Mouse (Mus musculus) liver, embryonic 16.5 days (tissue): Measurements from ENCODE around the gene 1700037H04Rik. TPM values are rescaled to one million over a fixed set of nuclear protein-coding genes. Genes with fewer than 3 reads are reported as not detected.
A peak's percentile ranks its signal among the peaks of the same experiment; 100 is the strongest.

Experiments
- ATAC-seq: fragments of 200-750 bp; cut with Nextera tagmentation; 2 replicates; pipeline ENCODE4 v1.8.0; 2017; ENCODE audit warnings: low read depth, mild to moderate bottlenecking, moderate number of reproducible peaks, moderate library complexity
- H3K27ac ChIP-seq: fragments of 300-500 bp; sonication (generic); 2 replicates; pipeline ENCODE4 v1.5.1; 2014; ENCODE audit warnings: mild to moderate bottlenecking, low read length
- H3K27me3 ChIP-seq: fragments of 300-500 bp; sonication (generic); 2 replicates; pipeline ENCODE4 v1.6.1; 2014; ENCODE audit warnings: low read depth, low read length, mixed read lengths; ENCODE audit not compliant: control insufficient read depth, insufficient read depth
- H3K36me3 ChIP-seq: fragments of 300-500 bp; sonication (generic); 2 replicates; pipeline ENCODE4 v1.6.1; 2014; ENCODE audit warnings: mild to moderate bottlenecking; ENCODE audit not compliant: control insufficient read depth, insufficient read depth
- H3K4me1 ChIP-seq: fragments of 300-500 bp; sonication (generic); 2 replicates; pipeline ENCODE4 v1.6.1; 2014; ENCODE audit warnings: low read depth, low read length, mixed read lengths; ENCODE audit not compliant: control insufficient read depth
- H3K4me2 ChIP-seq: fragments of 300-500 bp; sonication (generic); 2 replicates; pipeline ENCODE4 v1.6.1; 2014; ENCODE audit warnings: low read depth, low read length, mixed read lengths
- H3K4me3 ChIP-seq: fragments of 300-500 bp; sonication (generic); 2 replicates; pipeline ENCODE4 v1.5.1; 2014; ENCODE audit warnings: low read depth, mild to moderate bottlenecking, low read length
- H3K9ac ChIP-seq: fragments of 300-500 bp; sonication (generic); 2 replicates; pipeline ENCODE4 v1.6.1; 2014; ENCODE audit warnings: low read depth, low read length
- H3K9me3 ChIP-seq: fragments of 300-500 bp; sonication (generic); replicated peaks from 2 replicates; pipeline ENCODE4 v1.6.1; 2016; ENCODE audit warnings: low read length; ENCODE audit not compliant: control insufficient read depth
- WGBS: fragments of 180-500 bp; shearing (Covaris S2); extraction: QIAGEN DNeasy Blood & Tissue Kit; methylation state at CpG from one replicate; pipeline ENCODE4 v1.1.7; 2014; ENCODE audit not compliant: insufficient replicate concordance; 5-methylcytosine and 5-hydroxymethylcytosine counted together
- polyA plus RNA-seq: library from polyadenylated mRNA; unstranded; fragments of >200 nt; fragmentation: Nextera tagmentation; extraction: Ambion mirVana; gene quantifications from 2 replicates; pipeline ENCODE4 v1.2.1, GENCODE M21; 2015

1700037H04Rik gene
- 129 and 133 TPM in 2 replicates for polyA plus RNA-seq

DNA sequence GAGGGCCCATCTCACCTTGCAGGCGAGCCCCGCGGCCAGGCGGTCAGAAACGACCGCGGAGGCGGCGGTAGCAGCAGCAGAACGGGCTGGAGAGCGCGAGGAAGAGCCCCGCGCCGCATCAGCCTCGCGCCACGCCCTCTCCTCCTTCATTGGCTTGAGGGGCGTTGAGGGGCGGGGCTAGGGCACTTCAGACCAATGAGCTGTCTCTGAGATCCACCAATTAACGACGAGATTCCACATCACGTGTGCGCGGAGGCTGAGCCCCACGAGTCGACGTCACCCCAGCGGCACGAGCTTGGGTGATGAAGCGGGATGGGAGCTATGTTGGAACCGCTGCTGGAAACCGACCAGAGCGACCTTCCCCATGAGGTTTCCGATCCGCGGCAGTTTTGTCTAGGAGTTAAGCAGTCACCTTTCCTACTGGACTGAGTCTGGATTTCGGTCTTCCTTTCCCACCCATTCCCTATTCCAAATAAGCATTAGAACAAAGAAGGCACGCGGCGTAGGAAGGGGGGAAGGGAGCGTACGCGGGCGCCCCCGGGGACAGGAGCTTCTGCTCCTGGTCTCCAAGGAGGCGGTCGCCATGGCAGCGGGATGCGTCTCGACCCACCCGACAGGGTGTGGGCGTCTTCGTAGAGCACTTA, at the start of gene 1700037H04Rik:
Gene 1700037H04Rik, minus strand, starts transcription at position 144 of the 644 bp plus-strand sequence.
- H3K4me2 ChIP-seq, result peak within 1 kb of the TSS; percentile 95
- H3K36me3 ChIP-seq, result peaks cover 7% of the 10 kb centered on the region; the same call in 1 of the 2 replicates
- WGBS, result under 1% methylated on average over 54 of the region's 54 CpGs
- peak within 1 kb of the TSS; percentile 92 for H3K4me3 ChIP-seq
- ATAC-seq, result peak; percentile 91
- H3K4me1 ChIP-seq, result peaks cover 43% of the 10 kb centered on the region
- peak within 1 kb of the TSS; percentile 97 for H3K27ac ChIP-seq
- H3K9me3 ChIP-seq, result no peaks in the 10 kb centered on the region
- no peaks in the 10 kb centered on the region for H3K27me3 ChIP-seq
- peak within 1 kb of the TSS; percentile 93 for H3K9ac ChIP-seq

DNA sequence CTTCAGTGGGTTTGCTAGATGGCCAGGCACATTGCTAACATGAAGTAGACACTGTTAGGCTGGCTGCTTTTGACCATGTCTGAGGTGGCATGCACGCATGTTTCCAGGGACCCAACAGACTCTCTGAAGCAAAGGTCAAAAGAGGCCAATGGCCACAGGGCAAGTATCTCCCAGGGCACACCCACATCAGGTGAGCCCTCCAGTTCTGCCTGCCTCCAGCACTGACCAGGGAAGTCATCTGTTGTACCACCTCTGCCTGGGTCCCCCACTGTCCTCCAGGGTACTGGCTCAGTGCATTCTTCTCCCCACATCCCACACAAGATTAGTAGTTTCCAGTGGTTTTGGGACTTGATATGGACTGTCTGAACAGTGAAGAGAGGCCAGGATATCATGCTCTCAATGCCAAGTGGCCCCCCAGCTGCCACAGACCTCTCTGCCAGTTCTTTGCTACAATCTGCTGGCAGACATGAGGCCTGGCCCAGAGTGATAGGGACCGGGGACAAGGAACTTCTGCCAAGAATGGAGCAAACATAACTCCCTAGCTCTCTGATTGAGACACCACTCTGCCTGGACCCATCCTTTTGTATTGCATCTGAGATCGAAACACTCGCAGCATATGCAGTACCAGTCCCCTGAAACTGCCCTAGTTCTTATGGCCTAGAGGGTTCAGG, 49.4 kb upstream of the 1700037H04Rik start:
- Histone ChIP-seq H3K9ac (peak overlapping the region; percentile 73), H3K36me3 (peaks cover 7% of the 10 kb centered on the region), H3K4me1 (peaks cover 80% of the 10 kb centered on the region), H3K9me3 (no peaks in the 10 kb centered on the region), H3K27me3 (no peaks in the 10 kb centered on the region), H3K4me3 (peak overlapping the region; percentile 70), H3K4me2 (peak overlapping the region; percentile 65), H3K27ac (peak overlapping the region; percentile 92)
- WGBS, result 49% methylated on average over 4 of the region's 4 CpGs
- ATAC-seq, result no peak

DNA sequence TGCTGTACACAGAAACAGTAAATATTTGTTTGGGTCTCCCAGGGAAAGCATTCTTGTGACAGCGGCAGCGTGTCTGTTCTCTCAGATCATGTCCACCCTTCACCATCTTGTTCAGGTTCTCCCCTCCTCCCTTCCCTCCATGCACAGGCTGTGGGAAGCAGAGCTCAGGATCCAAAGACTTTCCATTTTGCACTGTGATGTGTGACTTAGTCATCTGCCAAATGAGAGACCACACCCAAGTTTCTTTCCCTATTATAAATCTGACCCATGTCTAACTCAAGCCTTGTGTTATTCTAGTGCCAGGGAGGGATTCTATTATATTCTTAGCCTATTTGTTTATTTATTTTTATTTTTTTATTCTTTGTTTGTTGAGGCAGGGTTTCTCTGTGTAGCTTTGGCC, 48.5 kb upstream of the 1700037H04Rik start:
- Histone ChIP-seq H3K9ac (no peak overlapping the region), H3K27me3 (no peaks in the 10 kb centered on the region), H3K36me3 (peaks cover 7% of the 10 kb centered on the region), H3K4me3 (no peak overlapping the region), H3K4me1 (peaks cover 82% of the 10 kb centered on the region), H3K9me3 (no peaks in the 10 kb centered on the region), H3K27ac (peak overlapping the region; percentile 42; the same call in 1 of the 2 replicates), H3K4me2 (no peak overlapping the region)
- 69% methylated on average over 2 of the region's 2 CpGs for WGBS
- no peak for ATAC-seq

DNA sequence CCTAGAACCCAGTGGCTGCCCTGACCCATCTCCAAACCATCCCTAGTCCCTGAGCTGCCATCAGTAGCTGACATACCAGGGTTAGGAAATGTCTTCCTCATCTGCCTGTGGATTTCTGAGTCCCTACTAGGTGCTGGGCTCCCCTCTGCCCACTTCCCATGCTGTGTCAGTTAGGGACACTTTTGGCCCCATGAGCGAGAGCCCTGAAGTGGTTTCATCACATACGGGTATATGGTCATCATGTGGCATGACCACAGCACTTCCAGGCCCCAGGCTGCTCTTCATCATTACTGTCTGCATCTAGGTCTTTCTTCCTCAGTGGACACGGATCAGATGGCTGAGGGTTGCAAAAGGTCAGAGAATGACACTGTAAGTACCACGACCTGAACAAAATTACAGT, 46.9 kb upstream of the 1700037H04Rik start, which contains the start of gene Ap5s1:
Gene Ap5s1, plus strand, starts transcription at position 301 of the 400 bp plus-strand sequence.
- H3K9me3 ChIP-seq, result no peaks in the 10 kb centered on the region
- H3K4me2 ChIP-seq, result peak within 1 kb of the TSS; percentile 42
- no peak within 1 kb of the TSS for H3K4me3 ChIP-seq
- 69% methylated on average over 4 of the region's 4 CpGs for WGBS
- ATAC-seq, result no peak
- no peaks in the 10 kb centered on the region for H3K27me3 ChIP-seq
- H3K4me1 ChIP-seq, result peaks cover 76% of the 10 kb centered on the region
- H3K36me3 ChIP-seq, result no peaks in the 10 kb centered on the region; the same call in 1 of the 2 replicates
- peak within 1 kb of the TSS; percentile 84 for H3K27ac ChIP-seq
- peak within 1 kb of the TSS; percentile 50 for H3K9ac ChIP-seq

DNA sequence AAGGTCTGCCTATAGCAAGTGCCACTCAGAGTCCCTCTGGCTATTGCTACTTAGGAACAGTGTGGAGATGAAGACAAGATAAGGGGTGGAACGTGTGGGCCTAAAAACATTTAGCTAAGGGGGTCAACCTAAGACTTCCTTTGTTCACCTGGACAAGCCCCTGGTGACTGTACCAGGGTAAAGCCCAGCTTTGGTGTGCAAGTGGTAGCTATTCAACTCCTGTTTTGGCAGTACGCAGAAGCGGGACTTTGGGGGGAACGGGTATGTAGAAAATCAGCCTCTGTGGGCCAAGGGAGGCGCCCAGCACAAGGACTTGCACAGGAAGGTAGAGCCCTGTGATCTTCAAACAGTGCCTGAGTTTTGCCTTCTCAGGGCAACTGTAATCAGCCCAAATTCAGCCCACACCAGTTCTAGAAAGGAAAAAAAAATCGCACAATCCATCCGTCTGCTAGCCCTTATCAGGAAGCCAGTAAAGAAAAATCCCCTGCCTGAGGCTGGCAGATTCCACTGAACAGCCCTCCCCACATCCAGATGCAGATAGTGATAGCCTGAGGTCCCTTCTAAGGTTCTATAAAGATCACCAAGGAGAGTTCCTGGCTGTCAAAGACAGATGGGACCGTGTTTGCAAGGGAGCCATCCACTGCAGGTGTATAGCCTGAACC, 45.8 kb upstream of the 1700037H04Rik start:
- H3K4me2 ChIP-seq, result peak overlapping the region; percentile 42
- H3K27ac ChIP-seq, result peak overlapping the region; percentile 95
- peak; percentile 69 for ATAC-seq
- no peaks in the 10 kb centered on the region; the same call in 1 of the 2 replicates for H3K36me3 ChIP-seq
- 18% methylated on average over 8 of the region's 8 CpGs for WGBS
- no peaks in the 10 kb centered on the region for H3K9me3 ChIP-seq
- 0 out of 2 replicates have a peak overlapping the region, but pooled peaks have one; percentile 1 for H3K4me3 ChIP-seq
- peak overlapping the region; percentile 50 for H3K9ac ChIP-seq
- peaks cover 69% of the 10 kb centered on the region for H3K4me1 ChIP-seq
- no peaks in the 10 kb centered on the region for H3K27me3 ChIP-seq

DNA sequence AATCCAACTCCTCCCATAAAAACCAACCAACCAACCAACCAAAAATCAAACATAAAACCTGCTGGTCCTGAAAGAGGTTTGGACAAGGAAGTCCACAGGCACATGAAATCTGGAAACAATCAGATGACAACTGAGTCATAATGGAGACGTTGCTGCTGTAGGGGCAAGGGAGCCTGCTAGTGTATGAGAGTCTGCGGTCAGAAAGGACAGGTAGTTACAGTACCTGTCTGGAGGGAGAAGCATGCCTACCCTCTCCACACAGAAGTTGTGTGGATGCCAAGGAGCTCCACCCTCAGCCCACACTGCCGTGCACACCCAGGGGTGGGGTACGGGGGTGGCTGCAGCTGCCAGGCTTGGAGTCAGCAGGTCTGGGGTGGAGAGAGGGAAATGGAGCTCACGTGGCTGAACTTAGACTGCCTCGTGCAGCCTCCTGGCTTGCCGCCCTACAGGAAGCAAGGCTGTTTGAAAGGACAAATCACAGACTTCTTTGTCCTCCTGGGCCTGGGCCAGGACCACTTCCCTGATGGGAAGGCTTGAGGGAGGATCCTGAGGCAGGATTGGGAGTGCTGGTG, 44.6 kb upstream of the 1700037H04Rik start:
- H3K9ac ChIP-seq, result peak overlapping the region; percentile 49
- peak overlapping the region; percentile 95 for H3K27ac ChIP-seq
- WGBS, result 30% methylated on average over 7 of the region's 7 CpGs
- peak overlapping the region; percentile 42 for H3K4me2 ChIP-seq
- H3K9me3 ChIP-seq, result no peaks in the 10 kb centered on the region
- H3K36me3 ChIP-seq, result peaks cover 7% of the 10 kb centered on the region
- H3K27me3 ChIP-seq, result no peaks in the 10 kb centered on the region
- ATAC-seq, result peak; percentile 59
- H3K4me1 ChIP-seq, result peaks cover 66% of the 10 kb centered on the region
- no peak overlapping the region for H3K4me3 ChIP-seq

DNA sequence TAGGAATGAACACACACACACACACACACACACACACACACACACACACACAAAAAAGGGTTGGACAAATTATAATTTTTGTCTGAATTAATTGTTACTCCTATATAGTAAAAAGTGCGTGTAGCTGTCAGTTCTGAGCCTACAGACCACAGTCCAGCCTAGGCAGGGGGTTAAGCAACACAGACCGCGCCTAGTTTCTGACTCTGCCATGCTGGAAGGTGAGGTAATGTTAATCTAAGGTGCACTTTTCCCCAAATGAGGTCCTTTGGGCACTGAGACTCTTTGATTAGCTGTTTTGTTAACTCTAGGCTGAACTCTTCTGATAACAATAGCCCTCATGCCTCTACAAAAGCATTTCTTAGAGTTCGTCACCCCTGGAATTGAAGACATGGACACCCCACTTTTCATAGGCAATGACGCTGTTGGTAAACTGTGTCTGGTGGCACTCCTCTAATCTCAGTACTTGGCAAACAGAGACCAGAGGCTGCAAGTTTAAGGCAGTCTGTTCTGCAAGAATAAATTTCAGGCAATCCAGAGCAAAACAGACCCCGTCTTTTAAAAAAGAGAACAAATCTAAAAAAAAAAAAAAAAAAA, 44.0 kb upstream of the 1700037H04Rik start:
- no peak for ATAC-seq
- peaks cover 13% of the 10 kb centered on the region for H3K36me3 ChIP-seq
- WGBS, result 78% methylated on average over 6 of the region's 6 CpGs
- no peaks in the 10 kb centered on the region for H3K9me3 ChIP-seq
- peaks cover 60% of the 10 kb centered on the region for H3K4me1 ChIP-seq
- H3K9ac ChIP-seq, result no peak overlapping the region
- 0 out of 2 replicates have a peak overlapping the region, but pooled peaks have one; percentile 42 for H3K4me2 ChIP-seq
- H3K4me3 ChIP-seq, result no peak overlapping the region
- no peak overlapping the region for H3K27ac ChIP-seq
- H3K27me3 ChIP-seq, result no peaks in the 10 kb centered on the region

DNA sequence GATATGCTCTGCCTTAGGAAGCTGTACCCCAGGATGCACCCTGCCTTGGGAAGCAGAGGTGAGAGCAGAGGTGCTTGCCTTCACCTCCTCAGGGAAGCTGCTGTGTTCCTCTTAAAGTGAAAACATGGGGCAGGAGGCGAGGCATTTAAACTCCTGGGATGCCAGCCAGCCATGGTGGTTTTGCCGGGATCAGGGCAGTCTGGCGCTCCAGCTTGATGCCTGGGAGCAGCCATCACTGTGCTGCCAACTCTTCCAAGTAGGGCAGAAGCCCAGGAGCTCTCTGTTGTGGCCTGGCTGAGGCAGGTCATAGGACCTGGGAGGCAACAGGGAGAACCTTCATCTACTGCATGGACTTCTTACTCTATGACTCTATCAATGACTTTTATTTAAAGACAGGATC, 41.4 kb upstream of the 1700037H04Rik start:
- Histone ChIP-seq H3K9me3 (no peaks in the 10 kb centered on the region), H3K36me3 (peaks cover 39% of the 10 kb centered on the region), H3K4me2 (no peak overlapping the region), H3K9ac (no peak overlapping the region), H3K27ac (no peak overlapping the region), H3K4me3 (no peak overlapping the region), H3K27me3 (no peaks in the 10 kb centered on the region), H3K4me1 (peaks cover 44% of the 10 kb centered on the region)
- no peak for ATAC-seq
- 86% methylated on average over 3 of the region's 3 CpGs for WGBS
